Mouse (Mus musculus) neural tube, embryonic 14.5 days (tissue): Measurements from ENCODE around the gene Snx18. TPM values are rescaled to one million over a fixed set of nuclear protein-coding genes. Genes with fewer than 3 reads are reported as not detected.

ENCODE experiments used
- ATAC-seq: fragments of 200-750 bp; cut with Nextera tagmentation; 2 replicates; pipeline ENCODE4 v1.8.0; 2017; ENCODE audit warnings: low read depth, mild to moderate bottlenecking, moderate TSS enrichment, moderate library complexity
- H3K27ac ChIP-seq: fragments of 300-500 bp; sonication (generic); 2 replicates; pipeline ENCODE4 v1.5.1; 2014; ENCODE audit warnings: low read depth, mild to moderate bottlenecking, control low read depth, low read length, moderate library complexity, mixed read lengths
- H3K27me3 ChIP-seq: fragments of 300-500 bp; sonication (generic); 2 replicates; pipeline ENCODE4 v1.6.1; 2014; ENCODE audit warnings: low read length; ENCODE audit not compliant: control insufficient read depth, insufficient read depth
- H3K36me3 ChIP-seq: fragments of 300-500 bp; sonication (generic); 2 replicates; pipeline ENCODE4 v1.6.1; 2014; ENCODE audit warnings: low read length, mixed read lengths; ENCODE audit not compliant: control insufficient read depth, insufficient read depth
- H3K4me1 ChIP-seq: fragments of 300-500 bp; sonication (generic); 2 replicates; pipeline ENCODE4 v1.6.1; 2014; ENCODE audit warnings: low read length; ENCODE audit not compliant: control insufficient read depth, insufficient read depth
- H3K4me2 ChIP-seq: fragments of 300-500 bp; sonication (generic); 2 replicates; pipeline ENCODE4 v1.6.1; 2014; ENCODE audit warnings: mild to moderate bottlenecking, low read depth, low read length, control low read depth
- H3K4me3 ChIP-seq: fragments of 300-500 bp; sonication (generic); 2 replicates; pipeline ENCODE4 v1.5.1; 2014; ENCODE audit warnings: low read depth, low read length, control low read depth, mixed read lengths
- H3K9ac ChIP-seq: fragments of 300-500 bp; sonication (generic); replicated peaks from 2 replicates; pipeline ENCODE4 v1.6.1; 2014; ENCODE audit warnings: low read depth, mild to moderate bottlenecking, control low read depth, low read length, mixed read lengths
- H3K9me3 ChIP-seq: fragments of 300-500 bp; sonication (generic); 2 replicates; pipeline ENCODE4 v1.6.1; 2016; ENCODE audit warnings: low read length; ENCODE audit not compliant: control insufficient read depth
- WGBS: fragments of 180-500 bp; shearing (Covaris S2); extraction: QIAGEN DNeasy Blood & Tissue Kit; methylation state at CpG from one replicate; pipeline ENCODE4 v1.1.7; 2014; 5-methylcytosine and 5-hydroxymethylcytosine counted together
- polyA plus RNA-seq: library from polyadenylated mRNA; unstranded; fragments of >200 nt; fragmentation: Nextera tagmentation; extraction: Ambion mirVana; gene quantifications from 2 replicates; pipeline ENCODE4 v1.2.1, GENCODE M21; 2014

Gene Snx18
- polyA plus RNA-seq, 1 experiment from 2014 or later: 10.9 TPM

GRCm38 (mm10) chr13:113640944-113641597 is 22.7 kb upstream of the Snx18 start:
- Histone ChIP-seq H3K4me2 (no peak overlapping the region), H3K27ac (0 out of 2 replicates have a peak overlapping the region, but pooled peaks have one; percentile 22), H3K9ac (no peak overlapping the region), H3K4me1 (no peaks in the 10 kb centered on the region), H3K36me3 (no peaks in the 10 kb centered on the region), H3K9me3 (no peaks in the 10 kb centered on the region), H3K4me3 (no peak overlapping the region), H3K27me3 (no peaks in the 10 kb centered on the region)
- 42% methylated on average over 11 of the region's 11 CpGs for WGBS
- ATAC-seq: peak; percentile 90

DNA sequence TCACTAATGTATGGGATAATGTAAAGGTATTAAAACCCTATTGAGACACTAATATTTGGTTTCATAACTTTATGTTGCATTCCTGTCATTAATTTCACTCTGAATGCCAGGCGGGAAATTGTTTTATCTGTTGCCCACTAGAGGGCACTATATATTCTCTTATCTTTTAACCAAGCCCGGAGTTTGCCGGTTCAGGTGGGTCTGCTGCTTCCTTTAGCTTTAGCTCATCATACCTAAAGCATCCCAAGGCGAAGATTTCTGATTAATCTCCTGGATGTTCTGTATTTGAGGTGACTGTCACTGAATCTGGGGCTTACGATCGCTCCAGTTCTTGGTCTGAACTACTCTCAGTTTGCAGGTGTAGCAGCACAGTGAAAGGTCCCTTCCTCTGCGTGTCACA is 20.6 kb upstream of the Snx18 start:
- no peaks in the 10 kb centered on the region for H3K36me3 ChIP-seq
- H3K4me3 ChIP-seq: no peak overlapping the region
- 28% methylated on average over 7 of the region's 7 CpGs for WGBS
- no peak overlapping the region for H3K4me2 ChIP-seq
- H3K27ac ChIP-seq: no peak overlapping the region
- no peaks in the 10 kb centered on the region for H3K27me3 ChIP-seq
- no peak overlapping the region for H3K9ac ChIP-seq
- H3K4me1 ChIP-seq: no peaks in the 10 kb centered on the region
- ATAC-seq: no peak
- no peaks in the 10 kb centered on the region for H3K9me3 ChIP-seq

DNA sequence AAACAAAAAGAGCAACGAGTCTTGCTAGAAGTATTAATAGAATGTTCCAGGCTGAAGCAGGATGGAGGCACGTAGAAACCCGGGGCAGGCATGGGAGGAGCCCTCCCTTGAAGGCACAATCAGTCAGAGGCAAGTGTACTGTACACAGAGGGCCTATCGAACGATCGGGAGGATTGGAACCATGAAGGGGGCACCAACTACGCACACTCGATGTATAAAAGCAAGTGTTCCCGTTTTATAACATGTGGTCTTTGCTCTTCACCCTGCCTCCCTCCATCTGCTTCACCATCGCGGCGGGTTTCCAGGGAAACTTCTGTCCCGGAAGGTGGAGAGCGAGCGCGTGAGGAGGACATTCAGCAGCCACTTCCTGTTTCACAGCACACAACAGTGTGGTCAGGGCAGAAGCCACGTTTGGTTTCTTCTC is 17.4 kb upstream of the Snx18 start:
- Histone ChIP-seq H3K27ac (no peak overlapping the region), H3K36me3 (no peaks in the 10 kb centered on the region), H3K9ac (no peak overlapping the region), H3K4me1 (no peaks in the 10 kb centered on the region), H3K27me3 (no peaks in the 10 kb centered on the region), H3K4me3 (no peak overlapping the region), H3K9me3 (no peaks in the 10 kb centered on the region), H3K4me2 (no peak overlapping the region)
- no peak for ATAC-seq
- WGBS: 86% methylated on average over 17 of the region's 17 CpGs

GRCm38 (mm10) chr13:113634732-113635481 is 16.5 kb upstream of the Snx18 start:
- Histone ChIP-seq H3K27me3 (no peaks in the 10 kb centered on the region), H3K4me2 (no peak overlapping the region), H3K27ac (no peak overlapping the region), H3K9me3 (no peaks in the 10 kb centered on the region), H3K4me1 (no peaks in the 10 kb centered on the region), H3K4me3 (no peak overlapping the region), H3K36me3 (no peaks in the 10 kb centered on the region), H3K9ac (no peak overlapping the region)
- WGBS: 87% methylated on average over 15 of the region's 15 CpGs
- ATAC-seq: no peak

DNA sequence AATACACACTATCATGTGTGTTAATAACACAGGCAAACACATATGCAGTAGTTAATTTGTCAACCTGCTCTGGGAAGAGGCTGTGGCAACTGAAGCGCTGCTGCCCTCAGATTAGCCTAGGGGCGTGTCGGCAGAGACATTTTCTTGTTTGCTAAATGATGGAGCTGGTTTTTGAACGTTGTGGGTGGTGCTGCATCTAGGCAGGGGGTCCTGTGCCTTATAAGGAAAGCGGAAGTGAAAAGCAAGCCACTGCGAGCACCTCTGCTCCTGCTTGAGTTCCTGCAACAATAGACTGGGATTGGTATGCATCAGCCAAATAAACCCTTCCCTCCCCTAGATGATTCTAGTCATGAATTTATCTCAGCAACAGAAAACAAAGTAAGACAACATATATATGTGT is 14.1 kb upstream of the Snx18 start:
- H3K4me2 ChIP-seq: no peak overlapping the region
- no peak overlapping the region for H3K4me3 ChIP-seq
- WGBS: 52% methylated on average over 6 of the region's 6 CpGs
- H3K36me3 ChIP-seq: no peaks in the 10 kb centered on the region
- no peaks in the 10 kb centered on the region for H3K4me1 ChIP-seq
- no peaks in the 10 kb centered on the region for H3K27me3 ChIP-seq
- H3K9ac ChIP-seq: no peak overlapping the region
- no peaks in the 10 kb centered on the region for H3K9me3 ChIP-seq
- no peak for ATAC-seq
- no peak overlapping the region for H3K27ac ChIP-seq

DNA sequence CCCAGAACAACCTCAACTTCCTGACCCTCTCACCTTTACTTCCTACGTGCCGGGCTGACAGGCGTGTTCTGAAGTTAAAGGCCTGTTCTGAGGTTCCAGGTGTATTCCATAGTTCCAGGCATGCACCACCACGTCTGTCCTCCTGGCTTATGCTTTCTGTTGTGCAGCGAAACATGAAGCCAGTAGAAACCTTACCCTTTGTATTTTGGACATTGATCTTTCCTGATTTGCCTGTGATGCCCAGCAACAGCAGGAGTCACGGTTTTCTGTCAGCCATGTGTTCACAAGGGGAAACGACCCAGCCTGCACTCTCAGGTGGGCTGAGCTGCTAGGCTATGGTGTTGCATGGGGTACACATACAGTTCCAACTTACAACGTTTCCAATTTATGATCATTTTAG is 9.2 kb upstream of the Snx18 start:
- H3K4me3 ChIP-seq: no peak overlapping the region
- no peak overlapping the region for H3K27ac ChIP-seq
- no peaks in the 10 kb centered on the region for H3K36me3 ChIP-seq
- H3K9me3 ChIP-seq: no peaks in the 10 kb centered on the region
- H3K9ac ChIP-seq: no peak overlapping the region
- H3K27me3 ChIP-seq: no peaks in the 10 kb centered on the region
- H3K4me2 ChIP-seq: no peak overlapping the region
- no peaks in the 10 kb centered on the region for H3K4me1 ChIP-seq
- ATAC-seq: no peak
- 93% methylated on average over 8 of the region's 8 CpGs for WGBS

GRCm38 (mm10) chr13:113622865-113623255 is 4.5 kb upstream of the Snx18 start:
- 93% methylated on average over 8 of the region's 8 CpGs for WGBS

GRCm38 (mm10) chr13:113622122-113622864 is 3.9 kb upstream of the Snx18 start:
- H3K4me2 ChIP-seq: no peak overlapping the region
- no peaks in the 10 kb centered on the region for H3K9me3 ChIP-seq
- H3K36me3 ChIP-seq: no peaks in the 10 kb centered on the region
- H3K27me3 ChIP-seq: peaks cover 2% of the 10 kb centered on the region; the same call in 1 of the 2 replicates
- H3K27ac ChIP-seq: no peak overlapping the region
- WGBS: 72% methylated on average over 11 of the region's 11 CpGs
- H3K4me1 ChIP-seq: peaks cover 3% of the 10 kb centered on the region
- H3K4me3 ChIP-seq: no peak overlapping the region
- ATAC-seq: no peak
- H3K9ac ChIP-seq: no peak overlapping the region

More at GRCm38 (mm10) chr13:113622865-113623255, 4.5 kb upstream of the Snx18 start:
- ATAC-seq: no peak
- Histone ChIP-seq H3K27ac (no peak overlapping the region), H3K27me3 (peaks cover 2% of the 10 kb centered on the region; the same call in 1 of the 2 replicates), H3K9ac (no peak overlapping the region), H3K4me2 (no peak overlapping the region), H3K4me1 (no peaks in the 10 kb centered on the region), H3K4me3 (no peak overlapping the region), H3K9me3 (no peaks in the 10 kb centered on the region), H3K36me3 (no peaks in the 10 kb centered on the region)

GRCm38 (mm10) chr13:113619003-113619402 is 639 bp upstream of the Snx18 start:
- H3K4me3 ChIP-seq: no peak overlapping the region
- ATAC-seq: no peak
- peaks cover 2% of the 10 kb centered on the region; the same call in 1 of the 2 replicates for H3K27me3 ChIP-seq
- peaks cover 31% of the 10 kb centered on the region for H3K4me1 ChIP-seq
- no peaks in the 10 kb centered on the region for H3K9me3 ChIP-seq
- H3K27ac ChIP-seq: no peak overlapping the region
- no peaks in the 10 kb centered on the region for H3K36me3 ChIP-seq
- no peak overlapping the region for H3K4me2 ChIP-seq
- H3K9ac ChIP-seq: no peak overlapping the region
- 81% methylated on average over 9 of the region's 9 CpGs for WGBS
